Mouse (Mus musculus): ENCODE data around the gene Magi2. TPM values are rescaled to one million over a fixed set of nuclear protein-coding genes. Genes with fewer than 3 reads are reported as not detected.

The Magi2 gene
- polyA plus RNA-seq, 1 experiment from 2014 or later: 3.8 TPM

GRCm38 (mm10) chr5:19717296-19717695, 490.5 kb downstream of the Magi2 start:
- Histone ChIP-seq H3K4me2 (ENCODE audit: low read depth, low read length) (no peak overlapping the region), H3K4me1 (ENCODE audit: control insufficient read depth, insufficient read depth, low read length) (no peaks in the 10 kb centered on the region), H3K27me3 (replicated peaks; ENCODE audit: control insufficient read depth, insufficient read depth, low read length) (no peaks in the 10 kb centered on the region), H3K4me3 (ENCODE audit: low read depth, low read length) (no peak overlapping the region), H3K27ac (replicated peaks; ENCODE audit: low read depth, low read length) (no peak overlapping the region), H3K9ac (ENCODE audit: low read depth, low read length) (no peak overlapping the region), H3K9me3 (ENCODE audit: control insufficient read depth, low read length) (no peaks in the 10 kb centered on the region), H3K36me3 (ENCODE audit: control insufficient read depth, insufficient read depth, low read length) (no peaks in the 10 kb centered on the region)
- WGBS: 88% methylated on average over 2 of the region's 2 CpGs
- DNase-seq (ENCODE audit: low spot score) (no peak), ATAC-seq (ENCODE audit: low read depth) (no peak)

- Histone ChIP-seq H3K4me1 (ENCODE audit: control insufficient read depth, insufficient read depth, low read length) (no peaks in the 10 kb centered on the region), H3K27ac (replicated peaks; ENCODE audit: low read depth, low read length) (no peak overlapping the region), H3K9ac (ENCODE audit: low read depth, low read length) (no peak overlapping the region), H3K9me3 (ENCODE audit: control insufficient read depth, low read length) (peaks cover 3% of the 10 kb centered on the region; the same call in 1 of the 2 replicates), H3K27me3 (replicated peaks; ENCODE audit: control insufficient read depth, insufficient read depth, low read length) (no peaks in the 10 kb centered on the region), H3K4me2 (ENCODE audit: low read depth, low read length) (no peak overlapping the region), H3K4me3 (ENCODE audit: low read depth, low read length) (no peak overlapping the region), H3K36me3 (ENCODE audit: control insufficient read depth, insufficient read depth, low read length) (no peaks in the 10 kb centered on the region)
- DNase-seq (ENCODE audit: low spot score): peak; percentile 44
- ATAC-seq (ENCODE audit: low read depth): no peak
Measured at GRCm38 (mm10) chr5:19726277-19726676, 499.4 kb downstream of the Magi2 start.

GRCm38 (mm10) chr5:19745376-19745775, 518.5 kb downstream of the Magi2 start:
- H3K9ac ChIP-seq (ENCODE audit: low read depth, low read length): no peak overlapping the region
- ATAC-seq (ENCODE audit: low read depth): no peak
- no peaks in the 10 kb centered on the region for H3K9me3 ChIP-seq (ENCODE audit: control insufficient read depth, low read length)
- peak; percentile 33 for DNase-seq (ENCODE audit: low spot score)
- no peak overlapping the region for H3K27ac ChIP-seq (replicated peaks; ENCODE audit: low read depth, low read length)
- no peaks in the 10 kb centered on the region for H3K4me1 ChIP-seq (ENCODE audit: control insufficient read depth, insufficient read depth, low read length)
- H3K4me3 ChIP-seq (ENCODE audit: low read depth, low read length): no peak overlapping the region
- no peaks in the 10 kb centered on the region for H3K27me3 ChIP-seq (replicated peaks; ENCODE audit: control insufficient read depth, insufficient read depth, low read length)
- H3K4me2 ChIP-seq (ENCODE audit: low read depth, low read length): no peak overlapping the region
- no peaks in the 10 kb centered on the region for H3K36me3 ChIP-seq (ENCODE audit: control insufficient read depth, insufficient read depth, low read length)
- 74% methylated on average over 2 of the region's 2 CpGs for WGBS

GRCm38 (mm10) chr5:19745916-19746315, 519.1 kb downstream of the Magi2 start:
- DNase-seq (ENCODE audit: low spot score): no peak
- Histone ChIP-seq H3K27me3 (replicated peaks; ENCODE audit: control insufficient read depth, insufficient read depth, low read length) (no peaks in the 10 kb centered on the region), H3K4me2 (ENCODE audit: low read depth, low read length) (no peak overlapping the region), H3K4me3 (ENCODE audit: low read depth, low read length) (no peak overlapping the region), H3K27ac (replicated peaks; ENCODE audit: low read depth, low read length) (no peak overlapping the region), H3K9ac (ENCODE audit: low read depth, low read length) (no peak overlapping the region), H3K9me3 (ENCODE audit: control insufficient read depth, low read length) (no peaks in the 10 kb centered on the region), H3K4me1 (ENCODE audit: control insufficient read depth, insufficient read depth, low read length) (no peaks in the 10 kb centered on the region), H3K36me3 (ENCODE audit: control insufficient read depth, insufficient read depth, low read length) (no peaks in the 10 kb centered on the region)
- 54% methylated on average over 6 of the region's 6 CpGs for WGBS
- ATAC-seq (ENCODE audit: low read depth): no peak

GRCm38 (mm10) chr5:19746865-19747514, 520.2 kb downstream of the Magi2 start:
- Histone ChIP-seq H3K4me2 (ENCODE audit: low read depth, low read length) (no peak overlapping the region), H3K27me3 (replicated peaks; ENCODE audit: control insufficient read depth, insufficient read depth, low read length) (no peaks in the 10 kb centered on the region), H3K4me3 (ENCODE audit: low read depth, low read length) (no peak overlapping the region), H3K9me3 (ENCODE audit: control insufficient read depth, low read length) (no peaks in the 10 kb centered on the region), H3K36me3 (ENCODE audit: control insufficient read depth, insufficient read depth, low read length) (no peaks in the 10 kb centered on the region), H3K4me1 (ENCODE audit: control insufficient read depth, insufficient read depth, low read length) (no peaks in the 10 kb centered on the region), H3K27ac (replicated peaks; ENCODE audit: low read depth, low read length) (no peak overlapping the region), H3K9ac (ENCODE audit: low read depth, low read length) (no peak overlapping the region)
- WGBS: 57% methylated on average over 12 of the region's 12 CpGs
- no peak for ATAC-seq (ENCODE audit: low read depth)
- no peak for DNase-seq (ENCODE audit: low spot score)

- H3K9ac ChIP-seq (ENCODE audit: low read depth, low read length): no peak overlapping the region
- H3K27ac ChIP-seq (replicated peaks; ENCODE audit: low read depth, low read length): no peak overlapping the region
- 72% methylated on average over 3 of the region's 3 CpGs for WGBS
- no peaks in the 10 kb centered on the region for H3K4me1 ChIP-seq (ENCODE audit: control insufficient read depth, insufficient read depth, low read length)
- H3K9me3 ChIP-seq (ENCODE audit: control insufficient read depth, low read length): no peaks in the 10 kb centered on the region
- no peak for DNase-seq (ENCODE audit: low spot score)
- no peaks in the 10 kb centered on the region for H3K27me3 ChIP-seq (replicated peaks; ENCODE audit: control insufficient read depth, insufficient read depth, low read length)
- ATAC-seq (ENCODE audit: low read depth): no peak
- H3K4me3 ChIP-seq (ENCODE audit: low read depth, low read length): no peak overlapping the region
- H3K36me3 ChIP-seq (ENCODE audit: control insufficient read depth, insufficient read depth, low read length): no peaks in the 10 kb centered on the region
- H3K4me2 ChIP-seq (ENCODE audit: low read depth, low read length): no peak overlapping the region
Measured at GRCm38 (mm10) chr5:19747631-19748030, 520.8 kb downstream of the Magi2 start.

- Histone ChIP-seq H3K36me3 (ENCODE audit: control insufficient read depth, insufficient read depth, low read length) (no peaks in the 10 kb centered on the region), H3K4me1 (ENCODE audit: control insufficient read depth, insufficient read depth, low read length) (no peaks in the 10 kb centered on the region), H3K4me3 (ENCODE audit: low read depth, low read length) (no peak overlapping the region), H3K9me3 (ENCODE audit: control insufficient read depth, low read length) (no peaks in the 10 kb centered on the region), H3K4me2 (ENCODE audit: low read depth, low read length) (no peak overlapping the region), H3K27ac (replicated peaks; ENCODE audit: low read depth, low read length) (no peak overlapping the region), H3K9ac (ENCODE audit: low read depth, low read length) (no peak overlapping the region), H3K27me3 (replicated peaks; ENCODE audit: control insufficient read depth, insufficient read depth, low read length) (no peaks in the 10 kb centered on the region)
- no peak for DNase-seq (ENCODE audit: low spot score)
- no peak for ATAC-seq (ENCODE audit: low read depth)
- 78% methylated on average over 1 of the region's 1 CpGs for WGBS
Measured at GRCm38 (mm10) chr5:19779224-19779623, 552.4 kb downstream of the Magi2 start.

- H3K36me3 ChIP-seq (ENCODE audit: control insufficient read depth, insufficient read depth, low read length): no peaks in the 10 kb centered on the region
- H3K4me2 ChIP-seq (ENCODE audit: low read depth, low read length): no peak overlapping the region
- 66% methylated on average over 2 of the region's 2 CpGs for WGBS
- no peaks in the 10 kb centered on the region for H3K4me1 ChIP-seq (ENCODE audit: control insufficient read depth, insufficient read depth, low read length)
- DNase-seq (ENCODE audit: low spot score) (peak; percentile 12), ATAC-seq (ENCODE audit: low read depth) (no peak)
- H3K9me3 ChIP-seq (ENCODE audit: control insufficient read depth, low read length): no peaks in the 10 kb centered on the region
- H3K27ac ChIP-seq (replicated peaks; ENCODE audit: low read depth, low read length): no peak overlapping the region
- no peak overlapping the region for H3K4me3 ChIP-seq (ENCODE audit: low read depth, low read length)
- no peak overlapping the region for H3K9ac ChIP-seq (ENCODE audit: low read depth, low read length)
- no peaks in the 10 kb centered on the region for H3K27me3 ChIP-seq (replicated peaks; ENCODE audit: control insufficient read depth, insufficient read depth, low read length)
Measured at GRCm38 (mm10) chr5:19780076-19780475, 553.2 kb downstream of the Magi2 start.

- H3K4me1 ChIP-seq (ENCODE audit: control insufficient read depth, insufficient read depth, low read length): no peaks in the 10 kb centered on the region
- DNase-seq (ENCODE audit: low spot score) (no peak), ATAC-seq (ENCODE audit: low read depth) (no peak)
Measured at GRCm38 (mm10) chr5:19785320-19785719, 558.5 kb downstream of the Magi2 start.

More at GRCm38 (mm10) chr5:19785320-19785719, 558.5 kb downstream of the Magi2 start:
- no peak overlapping the region for H3K27ac ChIP-seq (replicated peaks; ENCODE audit: low read depth, low read length)
- no peaks in the 10 kb centered on the region for H3K36me3 ChIP-seq (ENCODE audit: control insufficient read depth, insufficient read depth, low read length)
- no peak overlapping the region for H3K4me2 ChIP-seq (ENCODE audit: low read depth, low read length)
- H3K9me3 ChIP-seq (ENCODE audit: control insufficient read depth, low read length): no peaks in the 10 kb centered on the region
- no peaks in the 10 kb centered on the region for H3K27me3 ChIP-seq (replicated peaks; ENCODE audit: control insufficient read depth, insufficient read depth, low read length)
- no peak overlapping the region for H3K4me3 ChIP-seq (ENCODE audit: low read depth, low read length)
- H3K9ac ChIP-seq (ENCODE audit: low read depth, low read length): no peak overlapping the region

Measured in embryonic facial prominence, embryonic 14.5 days (tissue).